Mouse (Mus musculus): ENCODE results near the gene Kcnab2.

GRCm38 (mm10) chr4:152463147-152463546 lies 14.5 kb downstream of the Kcnab2 start:
- TF ChIP-seq MAX (IDR thresholded peaks at IDR 0.05; ENCODE audit: low read depth) (no peak), E2F4 (IDR thresholded peaks at IDR 0.05; ENCODE audit: insufficient read depth) (no peak), POLR2A (IDR thresholded peaks at IDR 0.05; ENCODE audit: insufficient read length, low read depth) (no peak), USF1 (IDR thresholded peaks at IDR 0.05; ENCODE audit: low read depth) (no peak), POLR2AphosphoS2 (IDR thresholded peaks at IDR 0.05; ENCODE audit: insufficient read length, low read depth) (no peak), TCF12 (IDR thresholded peaks at IDR 0.05; ENCODE audit: insufficient read depth, poor library complexity, severe bottlenecking) (no peak), MYOD1 (IDR thresholded peaks at IDR 0.05; ENCODE audit: control insufficient read depth in 1 of 3, insufficient read length in 2 of 3, low read depth in 2 of 3) (no peak), MYOG (IDR thresholded peaks at IDR 0.05; ENCODE audit: control insufficient read depth in 1 of 3, insufficient read depth in 1 of 3, insufficient read length in 2 of 3, low read depth in 2 of 3) (no peak), TCF3 (IDR thresholded peaks at IDR 0.05; ENCODE audit: insufficient read length, low read depth) (no peak), CEBPB (IDR thresholded peaks at IDR 0.05; ENCODE audit: insufficient read depth, poor library complexity, severe bottlenecking) (no peak), REST (IDR thresholded peaks at IDR 0.05; ENCODE audit: insufficient read depth, insufficient read length) (no peak), SRF (IDR thresholded peaks at IDR 0.05; ENCODE audit: control insufficient read depth, insufficient read length, low read depth) (no peak)
